Mouse (Mus musculus) erythroblast, embryonic 14.5 days (primary cell): ENCODE measurements around the gene Sirt4.

Source experiments
- GATA1 ChIP-seq: IDR thresholded peaks from 2 replicates; pipeline ENCODE4 v1.6.1; 2012; ENCODE audit warnings: low read length, inconsistent platforms, mixed read lengths
- TAL1 ChIP-seq: IDR thresholded peaks from 3 replicates; pipeline ENCODE4 v1.6.1; 2012; ENCODE audit warnings: low read length, inconsistent platforms, mixed read lengths

- TF ChIP-seq GATA1 (no peak), TAL1 (no peak)
Observed at GRCm38 (mm10) chr5:115454422-115455090, 30.0 kb downstream of the Sirt4 start.
